Mouse (Mus musculus) common myeloid progenitor, adult 5-6 weeks (primary cell): ENCODE measurements at regions not wholly inside any gene's neighbourhood (a gene's known extent, or its start where the extent isn't known, plus 50 kb on each side); places are given as distances from the start of the nearest gene placed in this dataset.

ENCODE experiments used
- ATAC-seq: replicated peaks from 2 replicates; pipeline ENCODE4 v1.8.0; 2016; ENCODE audit warnings: low read depth, mild to moderate bottlenecking, moderate TSS enrichment, inconsistent platforms; ENCODE audit not compliant: poor library complexity, severe bottlenecking

GRCm38 (mm10) chr3:54443791-54444190 is 82.9 kb downstream of the Postn start:
- no peak for ATAC-seq

DNA sequence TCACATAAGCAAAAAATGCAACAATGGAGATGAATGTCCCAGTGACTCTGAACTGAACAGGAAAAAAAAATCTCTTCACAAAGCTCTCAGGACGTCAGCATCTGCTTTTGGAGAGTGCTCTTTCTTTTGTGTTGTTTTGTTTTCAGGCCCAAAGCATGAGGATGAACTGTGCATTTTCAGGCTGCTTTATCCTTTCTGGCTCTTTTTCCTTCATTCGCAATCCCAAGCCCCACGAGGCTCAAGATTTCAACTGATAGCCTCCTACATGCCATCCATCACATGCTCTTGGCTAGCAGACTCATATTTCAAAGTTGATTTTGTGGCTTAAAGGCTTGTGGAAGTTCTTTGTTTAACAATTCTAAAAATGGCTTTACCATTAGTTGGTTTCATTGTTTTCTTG is 86.0 kb downstream of the Postn start:
- no peak for ATAC-seq

DNA sequence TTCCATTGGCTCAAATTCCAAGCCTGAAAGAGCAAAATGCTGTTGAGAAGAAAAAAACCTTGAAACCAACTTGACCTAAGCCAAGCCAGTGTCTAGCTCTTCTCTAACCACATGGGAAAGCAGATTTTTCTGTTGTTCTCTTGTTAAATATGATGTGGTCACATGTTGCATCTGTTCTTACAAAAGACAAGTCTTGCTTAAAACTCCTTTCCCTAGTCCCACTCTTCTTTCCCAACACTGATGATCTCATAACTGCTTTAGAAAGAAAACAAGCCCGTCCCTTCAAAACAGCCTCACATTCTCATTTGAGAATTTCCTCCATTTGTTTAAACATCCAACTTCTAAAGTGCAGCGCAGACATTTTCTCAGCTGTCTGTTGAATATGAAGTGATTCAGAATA is 96.5 kb downstream of the Postn start:
- ATAC-seq, result no peak

DNA sequence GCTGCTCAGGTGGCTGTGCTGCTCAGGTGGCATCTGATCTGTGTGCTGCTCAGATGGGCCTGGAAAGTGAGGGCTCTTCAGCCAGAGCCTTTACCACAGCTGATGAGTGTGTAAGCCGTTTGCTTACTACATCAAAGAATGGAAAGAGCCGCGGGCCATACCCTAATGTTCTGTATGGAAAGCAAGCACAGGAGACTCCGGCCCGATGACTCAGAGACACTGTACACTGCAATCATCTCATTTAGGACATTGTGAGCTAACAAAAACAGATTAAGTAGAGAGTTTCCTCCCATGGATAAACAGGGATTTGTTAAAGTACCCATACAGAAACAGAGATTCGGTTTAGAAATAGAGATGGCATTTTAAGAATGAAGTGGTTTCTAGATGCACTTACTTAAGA is 100.5 kb downstream of the Postn start:
- ATAC-seq, result no peak

DNA sequence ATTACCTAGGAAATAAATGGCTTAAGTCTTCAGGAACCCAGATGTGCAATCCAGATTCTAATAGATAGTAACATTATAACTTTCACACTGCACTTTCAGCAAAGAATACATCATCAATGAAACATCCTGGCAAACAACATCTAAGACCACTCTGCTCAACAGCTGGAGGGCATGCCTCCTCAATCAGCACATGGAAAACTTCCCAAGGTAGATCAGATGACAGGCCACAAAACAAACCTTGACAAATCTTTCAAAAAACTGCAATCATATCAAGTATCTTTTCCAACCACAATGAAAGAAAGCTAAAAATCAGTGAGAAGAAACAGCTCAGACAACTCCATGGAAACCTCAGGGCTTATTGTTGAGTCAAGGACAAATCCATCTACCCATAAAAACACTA is 105.2 kb downstream of the Postn start:
- ATAC-seq, result no peak

DNA sequence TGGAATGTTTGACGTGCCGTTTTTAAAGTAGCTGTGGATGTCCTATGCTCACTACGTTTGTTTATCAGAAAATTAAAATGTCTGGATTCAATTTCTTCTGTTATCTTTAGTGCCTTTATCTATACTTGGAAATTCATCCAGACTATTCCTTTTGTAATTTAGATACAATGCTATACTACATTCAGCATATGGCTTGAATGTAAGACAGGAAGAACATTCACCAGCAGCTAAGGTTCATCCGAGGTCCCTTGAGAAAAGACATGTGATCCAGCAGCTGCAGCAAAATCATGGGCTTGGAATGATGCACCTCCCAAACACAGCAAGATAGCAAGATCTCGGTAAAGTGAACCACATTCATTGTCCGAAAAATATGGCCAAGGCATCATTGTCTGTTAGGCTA is 113.3 kb downstream of the Postn start:
- ATAC-seq, result no peak

DNA sequence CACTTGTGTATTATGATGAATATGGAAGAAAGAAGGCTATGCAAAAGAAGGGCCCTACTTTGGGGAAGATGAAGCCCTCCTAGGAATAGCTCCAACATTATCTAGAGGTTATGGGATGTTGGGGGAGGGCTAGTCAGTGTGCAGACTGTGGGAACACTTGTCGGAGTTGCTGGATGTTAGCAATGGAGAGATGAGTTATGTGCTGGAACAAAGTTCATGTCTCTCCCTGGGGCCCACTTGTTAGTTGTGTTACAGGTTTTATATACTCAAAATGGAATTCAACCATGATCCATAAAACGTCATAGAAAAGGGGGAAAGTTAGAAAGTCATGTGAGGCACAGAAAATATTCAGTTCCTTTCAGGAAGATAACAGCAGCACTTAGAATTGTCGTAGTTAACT is 115.0 kb downstream of the Postn start:
- no peak for ATAC-seq

DNA sequence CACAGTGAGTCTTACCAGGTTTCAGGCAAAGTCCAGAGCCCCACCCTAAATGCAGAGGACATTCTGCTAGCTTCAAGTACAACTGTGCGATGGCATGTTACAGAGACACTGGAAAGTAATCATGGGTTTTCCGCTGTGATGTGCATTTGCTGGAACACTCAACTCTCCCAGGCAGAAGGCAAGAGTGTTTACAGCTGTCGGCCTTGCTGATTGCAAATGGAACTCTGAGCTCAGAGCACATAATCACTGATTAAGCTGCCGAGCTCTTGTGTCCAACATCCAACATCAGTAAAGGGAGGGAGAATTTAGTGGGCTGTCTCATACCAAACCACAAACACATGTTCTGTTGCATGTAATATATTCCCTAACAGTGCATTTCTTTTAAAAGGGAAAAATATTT is 117.1 kb downstream of the Postn start:
- ATAC-seq, result no peak

- no peak for ATAC-seq
Measured at GRCm38 (mm10) chr3:54480251-54480650, 119.3 kb downstream of the Postn start.

- ATAC-seq, result no peak
Measured at GRCm38 (mm10) chr3:54487346-54487745, 126.4 kb downstream of the Postn start.

- no peak for ATAC-seq
Measured at GRCm38 (mm10) chr3:54487844-54488243, 126.9 kb downstream of the Postn start.

DNA sequence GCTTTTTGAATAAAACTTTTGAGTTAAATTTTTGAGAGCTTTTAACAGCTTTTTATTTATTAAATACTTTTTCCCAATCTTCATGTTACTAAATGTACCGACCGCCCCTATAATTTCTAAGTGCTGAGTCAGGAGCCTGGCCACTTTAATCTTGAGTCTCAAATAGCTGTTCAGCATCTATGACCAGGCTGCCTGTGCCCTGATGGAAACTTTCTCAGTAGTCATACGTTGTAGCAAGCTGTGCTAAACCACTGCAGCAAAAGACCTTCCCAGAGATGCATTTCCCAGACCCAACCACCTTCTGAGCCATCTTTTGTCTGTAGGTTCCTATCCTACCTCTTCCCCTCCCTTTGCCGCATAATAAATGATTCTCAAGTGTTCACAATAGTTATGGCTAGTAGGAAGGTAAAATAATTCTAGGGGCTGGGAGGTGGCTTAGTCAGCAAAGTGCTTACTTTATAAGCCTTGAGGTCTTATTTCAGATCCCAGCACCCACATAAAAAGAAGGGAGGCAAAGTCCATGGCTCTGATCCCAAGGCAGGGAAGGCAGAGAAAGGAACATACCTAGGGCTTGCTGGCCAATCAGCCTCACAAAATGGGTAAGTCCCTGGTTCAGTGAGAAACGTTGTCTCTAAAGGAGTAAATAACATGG is 129.5 kb downstream of the Postn start:
- ATAC-seq, result no peak

- peak; percentile 60; the same call in 1 of the 2 replicates for ATAC-seq
Measured at GRCm38 (mm10) chr3:54493567-54493966, 132.7 kb downstream of the Postn start.

GRCm38 (mm10) chr3:54504997-54505396 is 144.1 kb downstream of the Postn start:
- ATAC-seq, result peak; percentile 36; the same call in 1 of the 2 replicates

DNA sequence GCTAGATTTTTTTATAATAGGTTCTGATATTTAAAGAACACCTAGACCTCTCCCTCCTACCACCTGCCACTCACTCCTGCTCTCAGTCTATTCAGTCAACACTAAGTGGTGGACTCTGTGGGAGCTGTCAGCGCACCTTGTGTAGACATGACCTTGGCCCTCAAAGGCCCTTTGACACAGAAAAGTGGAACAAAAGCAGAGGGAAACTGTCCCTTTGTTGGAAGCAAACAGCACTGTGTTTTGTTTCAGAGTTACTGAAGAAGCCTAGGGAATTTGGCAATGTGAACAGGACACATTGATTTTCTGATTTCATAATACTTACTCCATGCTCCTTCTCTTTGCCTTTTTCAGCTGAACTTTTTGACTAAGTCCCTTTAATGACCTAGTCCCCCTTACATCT is 146.7 kb downstream of the Postn start:
- no peak for ATAC-seq

GRCm38 (mm10) chr3:54508906-54509305 is 148.0 kb downstream of the Postn start:
- ATAC-seq, result no peak

- no peak for ATAC-seq
Measured at GRCm38 (mm10) chr3:54517251-54517650, 156.3 kb downstream of the Postn start.

DNA sequence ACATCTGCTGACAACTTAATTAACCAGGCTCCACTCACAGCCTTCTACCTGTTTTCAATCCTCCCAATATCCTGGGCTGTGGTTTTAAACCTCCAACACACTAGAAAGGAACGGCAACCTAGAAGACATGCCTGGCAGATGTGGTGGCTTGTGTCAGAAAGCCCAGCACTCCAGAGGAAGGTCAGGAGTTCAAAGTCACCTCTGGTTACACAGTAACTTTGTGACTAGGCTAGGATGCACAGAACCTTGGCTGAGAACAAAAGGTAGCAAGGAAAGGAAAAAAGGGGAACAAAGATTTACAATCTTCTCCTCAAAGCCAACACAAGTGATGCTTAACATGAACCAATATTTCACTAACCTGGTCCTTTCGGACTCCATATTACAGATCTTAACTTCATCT is 161.8 kb downstream of the Postn start:
- no peak for ATAC-seq

DNA sequence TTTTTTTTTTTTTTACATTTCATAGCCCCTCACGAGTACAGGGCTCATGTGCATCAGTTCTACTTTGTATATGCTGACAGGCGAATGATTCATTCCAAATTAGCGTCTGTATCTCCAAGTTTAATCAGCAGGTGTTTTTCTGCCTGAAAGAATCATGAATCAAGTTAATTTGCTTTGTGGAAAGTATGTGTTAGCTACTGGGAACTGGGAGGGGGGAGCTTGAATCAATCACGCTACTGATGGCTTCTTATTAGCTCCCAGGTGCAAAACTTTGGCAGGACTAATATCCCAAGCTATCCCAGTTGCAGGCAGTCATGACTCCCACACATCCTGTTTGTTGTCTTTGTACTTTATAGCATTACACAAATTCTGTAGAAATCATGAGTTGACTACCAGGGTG is 165.7 kb downstream of the Postn start:
- no peak for ATAC-seq

DNA sequence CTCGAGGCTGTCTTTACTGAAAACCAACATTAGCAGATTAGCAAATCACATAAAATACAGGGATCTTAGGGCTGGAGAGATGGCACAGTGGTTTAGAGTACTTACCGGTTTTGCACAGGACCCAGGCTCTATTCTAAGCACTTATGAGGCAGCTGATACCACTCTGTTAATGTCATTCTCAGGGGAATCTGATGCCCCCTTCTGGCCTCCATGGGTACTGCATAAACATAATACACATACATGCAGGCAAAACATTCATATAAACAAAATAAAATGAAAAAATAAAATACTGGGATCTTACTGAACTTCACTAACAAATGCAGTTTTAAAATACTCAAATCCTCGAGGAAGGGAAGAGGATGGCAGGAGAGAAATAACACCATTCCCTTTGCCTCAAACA is 164.3 kb upstream of the Supt20 start:
- no peak for ATAC-seq

- ATAC-seq, result no peak
Measured at GRCm38 (mm10) chr3:54530251-54530650, 162.4 kb upstream of the Supt20 start.

- ATAC-seq, result no peak
Measured at GRCm38 (mm10) chr3:54535361-54535760, 157.2 kb upstream of the Supt20 start.

GRCm38 (mm10) chr3:54538055-54538454 is 154.6 kb upstream of the Supt20 start:
- peak; percentile 66 for ATAC-seq
